Mouse (Mus musculus): ENCODE measurements around the gene 1700088E04Rik. TPM values are rescaled to one million over a fixed set of nuclear protein-coding genes. Genes with fewer than 3 reads are reported as not detected.
A peak's percentile ranks its signal among the peaks of the same experiment; 100 is the strongest.

The 1700088E04Rik gene
- polyA plus RNA-seq, 1 experiment from 2014 or later = 30.4 TPM

DNA sequence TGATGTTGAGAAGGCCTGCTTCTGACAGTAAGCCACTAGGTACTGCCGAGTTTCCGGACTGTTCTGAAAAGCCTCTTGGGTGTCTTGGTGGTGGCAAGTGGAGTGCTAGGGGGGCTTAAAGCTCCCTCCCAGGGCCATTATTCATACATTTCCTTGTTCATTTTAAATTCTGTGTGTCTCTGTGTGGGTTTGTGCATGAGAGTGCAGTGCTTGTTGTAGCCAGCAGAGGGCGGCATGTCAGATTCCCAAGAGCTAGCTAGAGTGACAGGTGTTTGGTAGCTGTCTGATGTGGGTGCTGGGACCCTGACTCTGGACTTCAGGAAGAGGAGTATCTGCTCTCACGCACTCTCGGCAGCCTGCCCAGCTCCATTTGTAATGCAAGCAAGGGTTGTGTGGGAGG lies 12.8 kb downstream of the 1700088E04Rik start:
- H3K4me1 ChIP-seq (ENCODE audit: insufficient read depth, low read depth, low read length) = peaks cover 14% of the 10 kb centered on the region
- ATAC-seq (no peak), DNase-seq (ENCODE audit: low spot score) (no peak)
- H3K27ac ChIP-seq (ENCODE audit: low read length) = no peak overlapping the region
- no peaks in the 10 kb centered on the region for H3K9me3 ChIP-seq (ENCODE audit: low read length)
- H3K4me3 ChIP-seq (ENCODE audit: low read depth, low read length) = no peak overlapping the region
- H3K27me3 ChIP-seq (replicated peaks; ENCODE audit: insufficient read depth, low read length) = no peaks in the 10 kb centered on the region
- TF ChIP-seq CTCF (IDR thresholded peaks at IDR 0.05) (peak; percentile 67), EP300 (IDR thresholded peaks at IDR 0.05) (no peak)
- no peak overlapping the region for H3K9ac ChIP-seq (replicated peaks; ENCODE audit: low read depth)
- WGBS = 94% methylated on average over 5 of the region's 5 CpGs
- H3K36me3 ChIP-seq (ENCODE audit: insufficient read depth, low read length) = peaks cover 39% of the 10 kb centered on the region
- H3K4me2 ChIP-seq (replicated peaks; ENCODE audit: low read depth, low read length) = no peak overlapping the region

DNA sequence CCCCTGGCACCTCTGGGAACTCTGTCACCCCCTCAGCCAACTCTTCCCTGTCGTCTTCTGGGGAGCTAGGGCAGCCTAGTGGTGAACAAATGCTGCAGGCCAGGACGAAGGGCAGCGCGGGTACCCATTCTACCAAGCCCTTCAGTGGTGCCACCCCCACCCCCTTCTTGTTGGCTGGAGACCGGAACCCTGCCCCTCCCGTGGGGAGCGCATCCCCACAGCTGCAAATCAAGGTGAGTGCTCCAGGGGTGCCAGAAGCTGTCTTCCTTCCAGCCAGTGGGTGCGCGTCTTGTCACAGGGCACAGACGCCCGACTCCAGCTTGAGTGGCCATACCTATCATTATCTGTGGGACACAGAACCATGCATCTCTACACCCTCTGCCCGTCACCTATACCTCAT lies 14.0 kb downstream of the 1700088E04Rik start:
- 94% methylated on average over 12 of the region's 12 CpGs for WGBS
- Histone ChIP-seq H3K9me3 (ENCODE audit: low read length) (no peaks in the 10 kb centered on the region), H3K36me3 (ENCODE audit: insufficient read depth, low read length) (peaks cover 50% of the 10 kb centered on the region), H3K27me3 (replicated peaks; ENCODE audit: insufficient read depth, low read length) (no peaks in the 10 kb centered on the region), H3K4me1 (ENCODE audit: insufficient read depth, low read depth, low read length) (peaks cover 10% of the 10 kb centered on the region), H3K4me2 (replicated peaks; ENCODE audit: low read depth, low read length) (no peak overlapping the region), H3K9ac (replicated peaks; ENCODE audit: low read depth) (no peak overlapping the region), H3K27ac (ENCODE audit: low read length) (no peak overlapping the region), H3K4me3 (ENCODE audit: low read depth, low read length) (no peak overlapping the region)
- DNase-seq (ENCODE audit: low spot score) (no peak), ATAC-seq (no peak)
- no peak for TF ChIP-seq CTCF (IDR thresholded peaks at IDR 0.05)
- no peak for TF ChIP-seq EP300 (IDR thresholded peaks at IDR 0.05)

DNA sequence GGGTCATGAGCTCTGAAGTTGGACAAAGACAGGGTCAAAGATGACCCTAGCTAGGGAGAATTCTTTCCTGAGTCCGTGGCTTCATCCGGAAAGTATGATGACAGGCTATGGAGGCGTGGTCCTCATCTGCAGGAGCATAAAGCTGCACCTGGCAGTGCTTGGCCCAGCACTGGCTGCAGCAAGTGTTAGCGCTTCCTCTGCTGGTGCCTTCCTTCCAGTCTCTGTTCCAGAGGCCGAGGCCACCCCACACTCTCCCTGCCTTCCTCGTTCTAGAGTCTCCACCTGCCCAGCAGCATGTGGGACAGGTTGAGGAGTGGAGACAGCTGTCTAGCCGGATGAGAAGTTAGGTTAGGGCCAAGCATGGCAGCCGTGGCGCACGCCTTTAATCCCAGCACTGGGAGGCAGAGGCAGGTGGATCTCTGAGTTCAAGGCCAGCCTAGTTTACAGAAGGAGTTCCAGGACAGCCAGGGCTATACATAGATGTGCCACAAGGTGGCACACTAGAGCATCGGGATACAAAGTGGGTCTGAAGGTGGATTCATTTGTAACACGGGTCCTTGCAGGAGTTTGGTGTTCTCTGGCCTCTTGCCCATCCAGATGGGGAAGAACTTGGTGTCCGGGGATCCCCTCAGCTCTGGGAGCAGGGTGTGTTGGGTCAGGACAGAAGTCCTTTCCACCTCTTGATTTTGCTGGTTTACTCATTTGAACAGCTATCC lies 14.7 kb downstream of the 1700088E04Rik start:
- DNase-seq (ENCODE audit: low spot score) (peak; percentile 48), ATAC-seq (no peak)
- 80% methylated on average over 13 of the region's 13 CpGs for WGBS

DNA sequence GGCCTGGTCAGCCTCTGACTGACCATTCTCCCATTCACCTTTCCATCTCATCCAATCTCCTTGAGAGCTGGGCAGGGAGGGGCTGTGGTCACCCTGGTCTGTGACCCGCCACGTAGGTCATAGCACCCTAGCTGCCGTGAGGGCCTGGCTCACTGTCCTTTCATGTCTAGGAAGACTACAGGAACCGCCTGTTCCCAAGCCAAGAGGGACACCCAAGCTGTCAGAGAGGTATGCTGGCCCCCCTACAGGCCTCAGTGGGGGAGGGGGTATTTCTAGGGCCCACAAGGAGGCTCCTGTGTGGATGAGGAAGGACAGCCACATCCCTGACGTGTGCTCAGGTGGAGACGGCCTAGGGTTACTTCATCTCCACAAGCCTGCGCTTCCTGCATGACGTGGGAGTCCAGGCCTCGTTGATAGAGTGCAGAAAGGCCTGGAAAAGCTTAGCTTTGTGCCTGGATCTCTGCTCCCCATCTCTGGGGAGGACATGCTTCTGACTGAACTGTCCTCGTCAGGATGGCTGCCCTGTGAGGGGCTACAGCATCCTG lies 16.6 kb downstream of the 1700088E04Rik start:
- Histone ChIP-seq H3K4me1 (ENCODE audit: insufficient read depth, low read depth, low read length) (no peaks in the 10 kb centered on the region), H3K4me3 (ENCODE audit: low read depth, low read length) (no peak overlapping the region), H3K4me2 (replicated peaks; ENCODE audit: low read depth, low read length) (no peak overlapping the region), H3K9me3 (ENCODE audit: low read length) (no peaks in the 10 kb centered on the region), H3K36me3 (ENCODE audit: insufficient read depth, low read length) (peaks cover 38% of the 10 kb centered on the region), H3K9ac (replicated peaks; ENCODE audit: low read depth) (no peak overlapping the region), H3K27ac (ENCODE audit: low read length) (no peak overlapping the region), H3K27me3 (replicated peaks; ENCODE audit: insufficient read depth, low read length) (no peaks in the 10 kb centered on the region)
- TF ChIP-seq EP300 (IDR thresholded peaks at IDR 0.05) = no peak
- no peak for TF ChIP-seq CTCF (IDR thresholded peaks at IDR 0.05)
- WGBS = 77% methylated on average over 10 of the region's 10 CpGs
- DNase-seq (ENCODE audit: low spot score) (no peak), ATAC-seq (no peak)

More for the DNA sequence above, 14.7 kb downstream of the 1700088E04Rik start:
- Histone ChIP-seq H3K36me3 (ENCODE audit: insufficient read depth, low read length) (peaks cover 50% of the 10 kb centered on the region), H3K4me1 (ENCODE audit: insufficient read depth, low read depth, low read length) (peaks cover 6% of the 10 kb centered on the region; the same call in 1 of the 2 replicates), H3K27me3 (replicated peaks; ENCODE audit: insufficient read depth, low read length) (no peaks in the 10 kb centered on the region), H3K27ac (ENCODE audit: low read length) (no peak overlapping the region), H3K9me3 (ENCODE audit: low read length) (no peaks in the 10 kb centered on the region), H3K4me3 (ENCODE audit: low read depth, low read length) (no peak overlapping the region), H3K9ac (replicated peaks; ENCODE audit: low read depth) (no peak overlapping the region), H3K4me2 (replicated peaks; ENCODE audit: low read depth, low read length) (no peak overlapping the region)
- TF ChIP-seq EP300 (IDR thresholded peaks at IDR 0.05) (no peak), CTCF (IDR thresholded peaks at IDR 0.05) (peak; percentile 86)

DNA sequence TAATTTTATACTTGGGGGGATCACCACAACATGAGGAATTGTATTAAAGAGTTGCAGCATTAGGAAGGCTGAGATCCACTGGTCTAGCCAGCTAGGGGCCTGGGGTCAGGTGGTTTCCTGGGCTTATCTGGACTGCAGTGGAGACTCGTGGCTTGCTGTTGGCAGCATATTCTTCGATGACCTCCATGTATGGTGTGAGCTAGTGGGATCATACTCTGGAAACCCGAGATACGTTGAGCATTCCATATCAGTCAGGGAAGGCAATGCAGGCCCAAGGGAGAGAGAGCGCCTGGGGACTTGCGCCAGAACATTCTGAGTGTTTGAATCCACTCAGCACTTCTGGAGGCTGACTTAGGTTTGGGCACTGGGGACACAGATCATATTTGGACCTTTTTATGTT lies 17.3 kb downstream of the 1700088E04Rik start:
- no peak for DNase-seq (ENCODE audit: low spot score)
- TF ChIP-seq EP300 (IDR thresholded peaks at IDR 0.05) (no peak), CTCF (IDR thresholded peaks at IDR 0.05) (no peak)
- 77% methylated on average over 6 of the region's 6 CpGs for WGBS
- H3K4me2 ChIP-seq (replicated peaks; ENCODE audit: low read depth, low read length) = no peak overlapping the region
- H3K9me3 ChIP-seq (ENCODE audit: low read length) = no peaks in the 10 kb centered on the region
- no peaks in the 10 kb centered on the region for H3K4me1 ChIP-seq (ENCODE audit: insufficient read depth, low read depth, low read length)
- no peak overlapping the region for H3K4me3 ChIP-seq (ENCODE audit: low read depth, low read length)
- no peak overlapping the region for H3K27ac ChIP-seq (ENCODE audit: low read length)
- no peaks in the 10 kb centered on the region for H3K27me3 ChIP-seq (replicated peaks; ENCODE audit: insufficient read depth, low read length)
- no peak for ATAC-seq
- peaks cover 38% of the 10 kb centered on the region for H3K36me3 ChIP-seq (ENCODE audit: insufficient read depth, low read length)
- H3K9ac ChIP-seq (replicated peaks; ENCODE audit: low read depth) = no peak overlapping the region

DNA sequence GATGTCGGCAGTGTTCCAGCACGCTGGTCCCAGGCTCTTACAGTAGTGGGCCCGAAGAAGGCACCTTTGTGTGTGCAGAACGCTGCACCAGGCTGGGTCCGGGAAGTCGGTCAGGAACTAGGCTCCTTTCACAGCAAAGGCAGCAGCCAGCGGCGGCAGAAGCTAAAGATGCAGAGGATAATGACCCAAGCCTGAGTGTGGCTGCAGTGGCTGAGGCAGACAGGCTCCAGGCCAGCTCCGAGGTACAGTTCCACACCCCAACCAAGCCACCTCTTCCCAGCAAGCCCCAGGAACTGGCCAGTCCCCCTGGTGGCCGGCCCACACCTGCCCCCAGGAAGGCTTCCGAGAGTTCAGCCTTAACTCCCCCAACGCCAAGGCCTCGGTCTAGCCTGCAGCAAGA lies 18.5 kb downstream of the 1700088E04Rik start:
- no peak overlapping the region for H3K4me2 ChIP-seq (replicated peaks; ENCODE audit: low read depth, low read length)
- no peaks in the 10 kb centered on the region for H3K9me3 ChIP-seq (ENCODE audit: low read length)
- H3K4me1 ChIP-seq (ENCODE audit: insufficient read depth, low read depth, low read length) = no peaks in the 10 kb centered on the region
- H3K27me3 ChIP-seq (replicated peaks; ENCODE audit: insufficient read depth, low read length) = no peaks in the 10 kb centered on the region
- no peak overlapping the region for H3K9ac ChIP-seq (replicated peaks; ENCODE audit: low read depth)
- H3K36me3 ChIP-seq (ENCODE audit: insufficient read depth, low read length) = peaks cover 31% of the 10 kb centered on the region
- no peak for ATAC-seq
- no peak overlapping the region for H3K27ac ChIP-seq (ENCODE audit: low read length)
- no peak overlapping the region for H3K4me3 ChIP-seq (ENCODE audit: low read depth, low read length)
- WGBS = 84% methylated on average over 13 of the region's 13 CpGs
- TF ChIP-seq EP300 (IDR thresholded peaks at IDR 0.05) = no peak
- peak; percentile 20 for TF ChIP-seq CTCF (IDR thresholded peaks at IDR 0.05)
- DNase-seq (ENCODE audit: low spot score) = no peak
